Mouse (Mus musculus) cortical plate, adult 2 months (tissue): Measurements from ENCODE around the gene Atg4a-ps.

Experiments used
- CTCF ChIP-seq: fragments of 200-500 bp; IDR thresholded peaks from 2 replicates; pipeline ENCODE4 v1.5.1; 2011; ENCODE audit warnings: mild to moderate bottlenecking, control low read depth, low read length; ENCODE audit not compliant: insufficient read depth; ENCODE audit errors: extremely low read depth
- POLR2A ChIP-seq: fragments of 200-500 bp; IDR thresholded peaks from 2 replicates; pipeline ENCODE4 v1.6.1; 2011; ENCODE audit warnings: mild to moderate bottlenecking, low read length, control low read depth; ENCODE audit not compliant: insufficient read depth; ENCODE audit errors: extremely low read depth

DNA sequence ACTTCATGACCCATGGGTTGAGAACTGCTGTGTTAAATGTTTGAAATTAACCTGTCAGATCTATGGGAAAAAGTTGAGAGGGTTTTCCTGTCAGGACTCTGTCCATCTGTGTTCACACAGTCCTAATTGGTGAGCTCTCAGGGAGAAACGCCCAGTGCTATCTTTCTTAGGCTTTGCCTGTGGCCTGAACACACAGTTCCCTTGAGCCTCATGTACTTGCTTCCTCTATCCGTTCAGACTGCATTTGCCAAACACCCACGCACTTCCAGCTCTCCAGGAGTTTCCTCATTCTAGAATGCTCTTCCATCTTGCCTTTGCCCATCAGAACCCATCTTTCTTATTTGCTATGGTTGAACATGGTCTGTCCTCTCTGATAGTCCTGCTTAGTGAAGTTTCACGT lies 2.6 kb upstream of the Atg4a-ps start:
- no peak for TF ChIP-seq CTCF
- TF ChIP-seq POLR2A = no peak
